In the genomic region with DNA sequence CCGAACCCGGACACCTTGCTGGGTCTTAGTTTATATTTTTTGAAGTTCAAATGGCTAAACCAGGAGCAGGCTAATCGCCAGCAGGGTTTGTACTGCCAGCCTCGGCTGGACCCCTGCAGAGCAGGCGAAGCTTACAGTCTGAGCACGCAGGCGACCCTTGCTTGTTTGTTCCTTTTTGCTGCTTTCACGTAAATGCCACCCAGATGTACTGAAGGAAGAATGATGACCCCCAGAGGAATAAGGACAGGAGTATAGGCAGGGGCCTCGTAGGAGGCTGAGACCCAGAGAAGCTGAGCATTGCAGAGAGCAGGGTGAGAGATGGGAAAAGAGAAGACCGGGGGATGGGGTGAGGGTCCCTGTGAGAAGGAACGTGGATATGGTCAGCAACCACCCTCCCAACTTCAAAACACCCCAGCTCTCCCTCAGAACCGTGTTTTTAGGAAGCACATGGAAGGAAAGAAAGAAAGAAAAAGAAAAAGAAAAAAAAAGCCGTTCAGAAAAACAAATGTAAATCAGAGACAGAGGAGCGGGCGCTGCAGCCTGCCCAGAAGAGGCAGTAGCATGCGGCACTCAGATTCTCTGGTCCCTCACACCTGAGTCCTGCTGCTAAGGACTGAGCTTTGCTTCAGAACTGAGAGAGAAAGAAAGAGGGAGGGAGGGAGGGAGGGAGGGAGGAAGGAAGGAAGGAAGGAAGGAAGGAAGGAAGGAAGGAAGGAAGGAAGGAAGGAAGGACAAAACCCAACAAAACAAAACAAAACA, we compare ENCODE assay signal across 8 mouse cellular contexts. TPM values are rescaled to one million over a fixed set of nuclear protein-coding genes. Genes with fewer than 3 reads are reported as not detected.
DNase-seq lines count a peak whose midpoint lies in the region; ATAC-seq lines count a peak whose summit lies in the region.

No protein-coding gene starts in this region.

- no peak for DNase-seq in kidney, postnatal 14 days
- DNase-seq in brain, adult 2 months (ENCODE audit: low read depth, low spot score) = peak; percentile 48
- no peak for DNase-seq in hindbrain, embryonic 11.5 days (ENCODE audit: low spot score)
- DNase-seq in B cell, adult 2 months = no peak
- DNase-seq in gastrocnemius, postnatal 4 days (ENCODE audit: low spot score in 2 of 2) = no peak
- DNase-seq in adrenal gland, postnatal 14 days = no peak

- no peaks in the 10 kb centered on the region for H3K9me3 ChIP-seq in kidney, embryonic 14.5 days (ENCODE audit: control insufficient read depth, low read length)
- no peaks in the 10 kb centered on the region for H3K9me3 ChIP-seq in hindbrain, embryonic 11.5 days (ENCODE audit: control insufficient read depth, low read length)
- H3K9me3 ChIP-seq in midbrain, embryonic 13.5 days = no peaks in the 10 kb centered on the region

- H3K27ac ChIP-seq in kidney, embryonic 14.5 days (ENCODE audit: low read depth, low read length) = no peak overlapping the region
- H3K27ac ChIP-seq in hindbrain, embryonic 11.5 days (ENCODE audit: low read depth, low read length) = no peak overlapping the region
- no peak overlapping the region for H3K27ac ChIP-seq in midbrain, embryonic 13.5 days

- peaks cover 8% of the 10 kb centered on the region; the same call in 1 of the 2 replicates for H3K4me1 ChIP-seq in kidney, embryonic 14.5 days (ENCODE audit: control insufficient read depth, insufficient read depth, low read length)
- H3K4me1 ChIP-seq in hindbrain, embryonic 11.5 days (replicated peaks; ENCODE audit: control insufficient read depth, insufficient read depth, low read length) = 0 out of 2 replicates have a peak, but pooled peaks cover 3% of the 10 kb centered on the region
- peaks cover 23% of the 10 kb centered on the region for H3K4me1 ChIP-seq in midbrain, embryonic 13.5 days (replicated peaks)

- H3K4me2 ChIP-seq in kidney, embryonic 14.5 days (replicated peaks; ENCODE audit: low read depth, low read length) = peak overlapping the region; percentile 95
- H3K4me2 ChIP-seq in hindbrain, embryonic 11.5 days (replicated peaks; ENCODE audit: low read depth, low read length) = peak overlapping the region; percentile 61
- H3K4me2 ChIP-seq in midbrain, embryonic 13.5 days (replicated peaks) = peak overlapping the region; percentile 76

- H3K9ac ChIP-seq in kidney, embryonic 14.5 days (ENCODE audit: low read depth, low read length) = peak overlapping the region; percentile 44; the same call in 1 of the 2 replicates
- peak overlapping the region; percentile 54 for H3K9ac ChIP-seq in hindbrain, embryonic 11.5 days (ENCODE audit: low read depth, low read length)
- peak overlapping the region; percentile 66 for H3K9ac ChIP-seq in midbrain, embryonic 13.5 days (replicated peaks)

- H3K4me3 ChIP-seq in kidney, embryonic 14.5 days (ENCODE audit: low read length) = peak overlapping the region; percentile 38
- peak overlapping the region; percentile 31 for H3K4me3 ChIP-seq in hindbrain, embryonic 11.5 days (ENCODE audit: low read depth, low read length)
- H3K4me3 ChIP-seq in midbrain, embryonic 13.5 days (replicated peaks) = peak overlapping the region; percentile 49

- no peaks in the 10 kb centered on the region for H3K27me3 ChIP-seq in kidney, embryonic 14.5 days (ENCODE audit: control insufficient read depth, insufficient read depth, low read length)
- H3K27me3 ChIP-seq in hindbrain, embryonic 11.5 days (ENCODE audit: control insufficient read depth, insufficient read depth, low read length) = peaks cover 10% of the 10 kb centered on the region; the same call in 1 of the 2 replicates
- H3K27me3 ChIP-seq in midbrain, embryonic 13.5 days = peaks cover 18% of the 10 kb centered on the region

- WGBS in kidney, embryonic 14.5 days = 2% methylated on average over 16 of the region's 16 CpGs
- 2% methylated on average over 16 of the region's 16 CpGs for WGBS in hindbrain, embryonic 11.5 days
- WGBS in midbrain, embryonic 13.5 days = under 1% methylated on average over 16 of the region's 16 CpGs

- no peaks in the 10 kb centered on the region for H3K36me3 ChIP-seq in kidney, embryonic 14.5 days (ENCODE audit: control insufficient read depth, insufficient read depth, low read length)
- no peaks in the 10 kb centered on the region for H3K36me3 ChIP-seq in hindbrain, embryonic 11.5 days (ENCODE audit: control insufficient read depth, insufficient read depth, low read length)
- H3K36me3 ChIP-seq in midbrain, embryonic 13.5 days = no peaks in the 10 kb centered on the region

- peak; percentile 44; the same call in 1 of the 2 replicates for ATAC-seq in kidney, embryonic 14.5 days (ENCODE audit: low FRiP score, low TSS enrichment)
- peak; percentile 74 for ATAC-seq in hindbrain, embryonic 11.5 days (ENCODE audit: low FRiP score)
- peak; percentile 76 for ATAC-seq in midbrain, embryonic 13.5 days

RNA-seq across cellular contexts. Expression of gene Zfp831, which starts 31.1 kb away (rescaled TPM):
- polyA plus RNA-seq in kidney, embryonic 14.5 days (2014; fragmentation: Nextera tagmentation; extraction: Ambion mirVana) = not detected in 2 replicates
- polyA plus RNA-seq in hindbrain, embryonic 11.5 days (2014; fragmentation: Nextera tagmentation; extraction: Ambion mirVana) = not detected in 2 replicates
- polyA plus RNA-seq in midbrain, embryonic 13.5 days (2015; fragmentation: Nextera tagmentation; extraction: Ambion mirVana) = 0.01 TPM in 1 of 2 replicates, not detected in the other
- under 1 TPM; 0.08 to 0.10 TPM for total RNA-seq in gastrocnemius, postnatal 4 days (2021)
- 0.19 and 2.0 TPM in 2 replicates for total RNA-seq in adrenal gland, postnatal 14 days (2021)
